Mouse (Mus musculus): ENCODE results near the gene Zfp882. TPM values are rescaled to one million over a fixed set of nuclear protein-coding genes. Genes with fewer than 3 reads are reported as not detected.
"Not testable (repeated sequence)": the region's sequence is repeated elsewhere in the genome, so short reads cannot be mapped to it uniquely, and the experiment has no call there.

Gene Zfp882
- polyA plus RNA-seq, 1 experiment from 2014 or later = 7.3 TPM

DNA sequence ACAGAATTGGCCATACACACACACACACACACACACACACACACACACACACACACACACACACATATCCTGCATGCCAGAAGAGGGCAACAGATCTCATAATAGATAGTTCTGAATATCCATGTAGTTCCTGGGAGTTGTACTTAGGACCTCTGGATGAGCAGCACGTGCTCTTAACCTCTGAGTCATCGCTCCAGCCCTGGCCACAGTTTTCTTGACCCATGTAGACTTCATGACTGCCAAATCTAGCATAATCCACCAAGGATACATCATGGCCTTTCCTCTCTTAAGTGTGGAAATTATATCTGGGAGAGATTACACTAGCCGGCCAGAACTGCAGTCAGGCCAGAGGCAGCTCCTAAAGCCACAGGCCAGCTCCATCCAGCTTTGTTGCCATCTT is 18.1 kb downstream of the Zfp882 start:
- no peak for ATAC-seq (replicated peaks; ENCODE audit: low FRiP score)
- Histone ChIP-seq H3K27ac (no peak overlapping the region), H3K4me1 (peaks cover 6% of the 10 kb centered on the region; the same call in 1 of the 2 replicates), H3K4me2 (no peak overlapping the region), H3K4me3 (replicated peaks) (no peak overlapping the region), H3K9me3 (replicated peaks) (no peaks in the 10 kb centered on the region), H3K9ac (no peak overlapping the region), H3K27me3 (no peaks in the 10 kb centered on the region), H3K36me3 (peaks cover 35% of the 10 kb centered on the region)
- 91% methylated on average over 3 of the region's 3 CpGs for WGBS

DNA sequence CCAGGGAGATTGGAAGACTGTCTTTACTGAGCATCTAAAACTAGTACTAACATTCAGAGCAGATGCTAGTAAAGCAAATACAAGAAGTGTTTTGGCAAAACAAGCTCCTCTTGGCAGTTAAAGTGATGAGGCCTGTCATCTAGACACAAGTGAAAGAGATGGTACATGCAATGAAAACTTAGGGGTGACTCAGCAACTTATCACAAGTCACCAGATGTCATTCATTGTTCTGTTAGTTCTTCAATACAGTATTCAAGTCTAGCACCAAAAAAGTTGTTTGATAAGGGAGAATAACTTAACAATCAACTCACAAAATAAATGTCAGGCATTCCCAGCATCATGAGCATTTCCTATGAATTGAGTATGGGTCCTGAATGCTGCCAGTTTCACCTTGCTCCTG is 19.4 kb downstream of the Zfp882 start:
- Histone ChIP-seq H3K36me3 (peaks cover 39% of the 10 kb centered on the region), H3K9me3 (replicated peaks) (no peaks in the 10 kb centered on the region), H3K4me2 (no peak overlapping the region), H3K9ac (no peak overlapping the region), H3K27ac (no peak overlapping the region), H3K4me3 (replicated peaks) (no peak overlapping the region), H3K4me1 (peaks cover 6% of the 10 kb centered on the region; the same call in 1 of the 2 replicates), H3K27me3 (no peaks in the 10 kb centered on the region)
- no peak for ATAC-seq (replicated peaks; ENCODE audit: low FRiP score)

DNA sequence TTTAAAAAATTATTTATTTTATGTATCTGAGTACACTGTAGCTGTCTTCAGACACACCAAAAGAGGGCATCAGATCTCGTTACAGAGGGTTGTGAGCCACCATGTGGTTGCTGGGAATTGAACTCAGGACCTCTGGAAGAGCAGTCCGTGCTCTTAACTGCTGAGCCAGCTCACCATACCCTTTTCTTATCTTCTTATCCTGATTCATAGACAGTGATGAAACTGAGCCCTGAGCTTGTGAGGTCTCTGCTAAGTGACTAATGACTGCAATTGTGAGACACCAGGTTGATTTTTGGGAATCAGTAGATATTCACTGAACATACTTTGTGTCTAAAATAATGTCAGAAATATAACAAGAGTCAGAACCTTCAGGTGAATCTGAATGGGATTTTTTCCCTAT is 29.6 kb downstream of the Zfp882 start:
- ATAC-seq (replicated peaks; ENCODE audit: low FRiP score); H3K4me1 ChIP-seq; H3K9ac ChIP-seq; H3K4me3 ChIP-seq (replicated peaks); H3K27me3 ChIP-seq; H3K9me3 ChIP-seq (replicated peaks); H3K27ac ChIP-seq; H3K4me2 ChIP-seq: not testable (repeated sequence)
- WGBS = 89% methylated on average over 2 of the region's 2 CpGs
- peaks cover 10% of the 10 kb centered on the region for H3K36me3 ChIP-seq

DNA sequence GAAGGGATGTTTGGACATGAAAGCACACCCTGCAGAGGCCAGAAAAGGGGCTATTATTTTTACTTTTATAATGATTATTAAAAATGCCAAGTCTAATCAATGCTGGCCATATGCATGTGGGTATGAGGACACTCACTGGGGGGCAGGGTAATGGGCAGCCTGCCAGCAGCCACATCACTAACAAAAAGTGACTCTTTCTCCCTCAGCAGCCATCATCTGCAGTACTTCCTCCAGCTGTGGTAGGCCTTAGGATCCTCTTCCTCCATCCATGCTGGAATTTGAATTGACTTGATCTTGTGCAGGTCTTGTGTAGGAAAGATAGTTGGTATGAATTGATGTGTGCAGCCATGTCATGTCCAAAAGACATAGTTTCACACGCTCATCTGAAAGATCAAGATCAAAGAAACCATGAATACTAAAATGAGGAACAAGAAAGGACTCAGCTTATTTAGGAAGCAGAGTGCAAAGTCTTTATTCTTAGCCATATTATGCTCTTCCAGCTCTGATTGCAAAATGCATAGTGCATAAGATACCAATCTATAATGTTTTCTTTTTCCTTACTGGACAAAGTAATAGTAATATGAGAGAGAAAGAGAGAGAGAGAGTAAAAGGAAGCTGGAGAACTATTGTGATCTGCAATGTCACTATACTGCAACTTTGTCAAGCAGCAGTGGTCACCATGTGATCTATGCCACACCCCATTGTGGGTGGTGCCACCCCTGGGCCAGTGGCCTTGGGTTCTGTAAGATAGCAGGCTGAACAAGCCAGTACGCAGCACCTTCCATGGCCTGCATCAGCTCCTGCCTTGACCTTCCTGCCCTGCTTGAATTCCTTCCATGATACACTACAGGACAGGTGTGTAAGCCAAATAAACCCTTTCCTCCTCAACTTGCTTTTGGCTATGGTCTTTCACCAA is 32.1 kb downstream of the Zfp882 start:
- Histone ChIP-seq H3K4me3 (replicated peaks) (no peak overlapping the region), H3K27me3 (no peaks in the 10 kb centered on the region), H3K4me1 (no peaks in the 10 kb centered on the region), H3K4me2 (no peak overlapping the region), H3K27ac (no peak overlapping the region), H3K9ac (no peak overlapping the region), H3K36me3 (no peaks in the 10 kb centered on the region), H3K9me3 (replicated peaks) (no peaks in the 10 kb centered on the region)
- WGBS = 82% methylated on average over 2 of the region's 2 CpGs
- ATAC-seq (replicated peaks; ENCODE audit: low FRiP score) = 0 out of 2 replicates have a peak, but pooled peaks have one; percentile 36

DNA sequence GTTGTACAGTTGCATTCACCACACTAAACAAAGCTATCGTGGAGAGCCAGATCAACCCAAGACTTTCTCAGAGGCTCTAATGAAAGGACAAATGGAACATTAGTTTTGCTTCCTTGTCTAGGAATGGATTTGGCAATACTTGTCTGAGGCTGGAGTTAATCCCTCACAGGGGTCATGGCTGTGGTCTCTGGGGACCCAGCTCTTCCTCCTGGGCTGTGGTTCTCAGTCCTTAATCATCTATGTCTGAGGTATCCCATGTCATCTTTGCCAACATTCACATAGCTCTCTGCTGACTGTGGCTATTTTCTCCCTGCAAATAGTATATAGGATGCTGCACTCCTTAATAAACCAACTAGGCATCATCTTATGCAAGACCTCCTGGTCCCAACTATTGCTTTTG is 33.4 kb downstream of the Zfp882 start:
- no peak for ATAC-seq (replicated peaks; ENCODE audit: low FRiP score)
- Histone ChIP-seq H3K36me3 (no peaks in the 10 kb centered on the region), H3K9me3 (replicated peaks) (no peaks in the 10 kb centered on the region), H3K4me3 (replicated peaks) (no peak overlapping the region), H3K4me2 (no peak overlapping the region), H3K27ac (no peak overlapping the region), H3K9ac (no peak overlapping the region), H3K4me1 (no peaks in the 10 kb centered on the region), H3K27me3 (no peaks in the 10 kb centered on the region)
- WGBS = 79% methylated on average over 1 of the region's 1 CpGs

DNA sequence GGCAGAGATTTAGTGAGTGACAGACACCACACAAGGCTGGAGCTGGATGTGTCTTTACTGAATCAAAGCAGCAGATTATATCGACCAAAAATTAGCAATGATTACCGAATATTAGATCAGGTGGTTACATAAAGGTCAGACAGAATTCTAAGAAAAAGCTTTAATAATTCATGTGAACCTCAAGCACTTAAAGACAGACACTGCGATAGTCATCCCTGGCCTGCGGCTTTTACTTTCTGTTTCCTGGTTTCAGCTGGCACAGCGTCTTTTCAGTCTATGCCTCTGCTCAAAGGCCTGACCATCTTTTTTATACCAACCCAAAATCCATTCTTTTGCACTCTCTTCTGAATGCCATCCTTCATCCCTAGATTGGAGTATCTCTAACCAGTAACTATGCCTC is 40.2 kb downstream of the Zfp882 start:
- Histone ChIP-seq H3K4me1 (peaks cover 14% of the 10 kb centered on the region), H3K36me3 (peaks cover 9% of the 10 kb centered on the region; the same call in 1 of the 2 replicates), H3K9me3 (replicated peaks) (no peaks in the 10 kb centered on the region), H3K4me3 (replicated peaks) (no peak overlapping the region), H3K4me2 (no peak overlapping the region), H3K27me3 (no peaks in the 10 kb centered on the region), H3K9ac (no peak overlapping the region), H3K27ac (no peak overlapping the region)
- no peak for ATAC-seq (replicated peaks; ENCODE audit: low FRiP score)
- whole genome bisulfite sequencing = 87% methylated on average over 5 of the region's 5 CpGs

DNA sequence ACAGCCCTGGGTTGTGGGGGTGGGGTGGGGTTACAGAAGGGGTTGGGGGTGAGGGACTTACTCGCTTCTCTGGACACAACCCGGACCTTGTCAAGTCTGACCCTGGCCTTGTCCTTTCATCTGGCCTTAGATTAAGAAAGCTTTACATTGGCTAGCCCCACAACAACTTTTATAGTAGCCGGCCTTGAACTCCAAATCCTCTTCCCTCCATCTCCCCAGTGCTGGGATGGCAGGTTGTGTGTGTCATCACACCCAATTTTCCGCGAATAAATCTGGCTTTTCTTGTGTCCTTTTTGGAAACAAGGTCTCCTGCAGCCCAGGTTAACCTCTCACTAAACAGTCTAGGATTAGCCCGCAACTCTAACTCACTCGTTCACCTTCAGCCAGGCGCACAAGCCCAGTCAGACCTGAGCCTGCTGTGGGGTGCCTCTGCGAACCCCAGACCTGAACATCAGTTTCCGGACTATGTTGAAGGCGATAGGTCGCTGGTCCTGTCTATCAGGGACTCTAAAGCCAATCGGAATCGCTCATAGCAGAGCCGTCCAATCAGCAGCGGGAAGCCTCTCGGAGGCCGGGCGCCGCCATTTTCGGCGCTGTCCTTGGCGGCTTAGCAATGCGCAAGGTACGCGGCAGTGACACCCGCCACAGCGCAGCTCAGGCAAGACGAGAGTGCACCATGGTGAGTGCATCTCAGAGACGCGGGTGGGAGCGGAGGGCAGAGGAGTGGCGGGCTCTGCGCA is 42.2 kb downstream of the Zfp882 start, which contains the start of gene Zfp961:
Zfp961 (plus strand) TSS at position 557 of the 740 bp plus-strand sequence.
- Histone ChIP-seq H3K27ac (peak within 1 kb of the TSS; percentile 90), H3K9me3 (replicated peaks) (peaks cover 10% of the 10 kb centered on the region; the same call in 1 of the 2 replicates), H3K9ac (peak within 1 kb of the TSS; percentile 75), H3K4me1 (peaks cover 14% of the 10 kb centered on the region), H3K27me3 (no peaks in the 10 kb centered on the region), H3K4me2 (peak within 1 kb of the TSS; percentile 70), H3K4me3 (replicated peaks) (peak within 1 kb of the TSS; percentile 85), H3K36me3 (peaks cover 24% of the 10 kb centered on the region)
- WGBS = 3% methylated on average over 34 of the region's 34 CpGs
- ATAC-seq (replicated peaks; ENCODE audit: low FRiP score) = peak; percentile 100

DNA sequence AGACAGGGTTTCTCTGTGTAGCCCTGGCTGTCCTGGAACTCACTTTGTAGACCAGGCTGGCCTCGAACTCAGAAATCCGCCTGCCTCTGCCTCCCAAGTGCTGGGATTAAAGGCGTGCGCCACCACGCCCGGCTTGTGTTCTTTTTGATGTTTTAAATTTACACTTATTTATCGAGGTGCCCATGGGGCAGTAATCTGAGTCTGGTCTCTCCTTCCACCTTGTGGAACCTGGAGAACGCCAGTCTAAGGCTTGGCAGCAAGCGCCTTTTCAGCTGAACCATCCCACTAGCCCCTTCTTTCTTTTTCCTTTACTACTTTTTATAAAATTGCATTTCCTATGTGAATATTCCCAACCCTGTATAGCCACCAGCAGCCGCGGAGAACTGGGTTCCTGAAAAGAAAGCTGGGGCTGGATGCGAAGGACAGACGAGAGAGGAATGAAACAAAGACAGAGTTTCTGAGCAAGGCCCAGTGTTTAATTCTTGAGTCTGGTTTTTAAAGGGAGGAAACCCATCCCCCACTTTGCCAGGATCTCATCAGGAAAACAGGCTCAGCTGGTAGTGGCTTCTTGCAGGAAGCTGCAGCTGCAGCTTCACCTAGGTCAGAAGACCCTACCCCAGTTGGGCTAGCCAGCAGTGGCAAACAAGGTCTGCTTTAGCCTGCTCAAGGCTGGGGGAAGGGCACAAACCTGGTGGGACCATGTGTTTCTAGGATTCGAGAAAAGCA is 43.2 kb downstream of the Zfp882 start:
- 32% methylated on average over 14 of the region's 14 CpGs for WGBS
- no peaks in the 10 kb centered on the region for H3K27me3 ChIP-seq
- no peak for ATAC-seq (replicated peaks; ENCODE audit: low FRiP score)
- H3K4me3 ChIP-seq (replicated peaks) = peak overlapping the region; percentile 85
- H3K4me1 ChIP-seq = peaks cover 14% of the 10 kb centered on the region
- H3K36me3 ChIP-seq = peaks cover 24% of the 10 kb centered on the region
- peaks cover 15% of the 10 kb centered on the region; the same call in 1 of the 2 replicates for H3K9me3 ChIP-seq (replicated peaks)
- H3K27ac ChIP-seq = peak overlapping the region; percentile 30; the same call in 1 of the 2 replicates
- H3K4me2 ChIP-seq = peak overlapping the region; percentile 70
- H3K9ac ChIP-seq = peak overlapping the region; percentile 75

DNA sequence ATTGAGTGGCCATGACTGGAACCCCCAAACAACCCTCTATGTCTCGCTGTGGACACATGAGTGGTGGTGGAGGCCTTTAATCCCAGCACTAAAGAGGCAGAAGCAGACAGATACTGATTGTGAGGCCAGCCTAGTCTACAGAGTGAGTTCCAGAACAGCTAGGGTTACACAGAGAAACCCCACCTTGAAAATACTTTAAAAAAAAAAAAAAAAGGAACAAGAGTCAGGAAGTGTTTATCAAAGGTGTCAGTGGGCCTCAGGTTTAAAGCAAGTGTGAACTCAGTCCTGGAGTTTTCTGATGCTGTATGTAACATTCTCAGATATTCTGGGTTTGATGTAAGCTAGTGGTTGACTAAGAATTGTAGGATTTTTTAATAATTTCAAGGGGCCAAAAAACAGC is 44.1 kb downstream of the Zfp882 start:
- Histone ChIP-seq H3K9ac (0 out of 2 replicates have a peak overlapping the region, but pooled peaks have one; percentile 75), H3K9me3 (replicated peaks) (peaks cover 15% of the 10 kb centered on the region; the same call in 1 of the 2 replicates), H3K36me3 (peaks cover 24% of the 10 kb centered on the region), H3K4me2 (peak overlapping the region; percentile 70; the same call in 1 of the 2 replicates), H3K4me1 (peaks cover 14% of the 10 kb centered on the region), H3K27me3 (no peaks in the 10 kb centered on the region), H3K27ac (0 out of 2 replicates have a peak overlapping the region, but pooled peaks have one; percentile 30), H3K4me3 (replicated peaks) (no peak overlapping the region; the same call in 1 of the 2 replicates)
- WGBS = 82% methylated on average over 1 of the region's 1 CpGs
- no peak for ATAC-seq (replicated peaks; ENCODE audit: low FRiP score)

DNA sequence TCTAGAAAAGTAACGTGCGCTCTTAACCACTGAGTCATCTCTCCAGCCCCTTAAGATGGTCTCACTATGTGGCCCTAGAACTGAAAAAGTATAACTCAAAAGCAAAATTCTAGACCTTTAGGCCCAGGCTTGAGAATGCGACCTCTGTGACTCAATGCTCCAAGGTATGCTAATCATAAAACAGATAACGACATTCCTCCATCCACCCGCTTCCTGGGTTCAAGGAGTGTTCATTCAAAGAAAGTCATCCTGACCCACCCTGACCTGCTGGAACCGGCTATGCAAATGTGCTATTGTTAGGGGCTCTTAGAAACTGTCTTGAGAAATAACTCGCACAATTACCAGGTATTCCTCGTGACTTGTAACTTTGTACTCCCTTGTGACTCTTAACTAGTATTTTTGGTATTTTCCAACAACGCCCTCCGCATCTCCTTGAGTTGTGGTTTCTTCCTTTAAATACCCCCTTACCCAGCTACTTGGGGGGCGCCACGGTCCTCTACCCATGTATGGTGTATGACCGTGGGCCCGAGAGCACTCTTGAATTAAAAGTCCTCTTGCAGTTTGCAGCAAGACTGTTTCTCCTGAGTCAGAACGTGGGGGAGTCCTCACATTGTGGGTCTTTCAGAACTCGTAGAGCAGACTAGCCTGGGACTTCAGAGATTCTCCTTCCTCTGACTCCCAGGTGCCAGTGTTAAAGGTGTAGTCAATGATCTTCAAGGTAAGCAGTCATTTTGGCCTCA is 44.7 kb downstream of the Zfp882 start:
- WGBS = 95% methylated on average over 16 of the region's 16 CpGs
- not testable (repeated sequence) for H3K9ac ChIP-seq; H3K27me3 ChIP-seq; H3K27ac ChIP-seq; H3K4me2 ChIP-seq; H3K4me3 ChIP-seq (replicated peaks); ATAC-seq (replicated peaks; ENCODE audit: low FRiP score)
- Histone ChIP-seq H3K36me3 (peaks cover 24% of the 10 kb centered on the region), H3K9me3 (replicated peaks) (peaks cover 15% of the 10 kb centered on the region; the same call in 1 of the 2 replicates), H3K4me1 (peaks cover 14% of the 10 kb centered on the region)

DNA sequence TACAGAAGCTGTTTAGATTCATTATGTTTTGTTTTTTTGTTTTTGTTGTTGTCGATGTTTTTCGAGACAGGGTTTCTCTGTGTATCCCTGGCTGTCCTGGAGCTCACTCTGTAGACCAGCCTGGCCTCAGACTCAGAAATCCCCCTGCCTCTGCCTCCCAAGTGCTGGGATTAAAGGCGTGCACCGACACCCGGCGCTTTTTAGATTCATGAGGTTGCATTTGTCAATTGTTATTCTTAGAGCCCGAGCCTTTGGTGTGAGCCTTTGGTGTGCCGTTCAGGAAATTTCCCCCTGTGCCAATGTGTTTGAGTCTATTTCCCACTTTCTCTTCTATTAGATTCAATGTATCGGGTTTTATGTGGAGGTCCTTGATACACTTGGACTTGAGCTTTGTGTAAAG is 46.3 kb downstream of the Zfp882 start:
- ATAC-seq (replicated peaks; ENCODE audit: low FRiP score) = no peak
- no peak overlapping the region for H3K4me3 ChIP-seq (replicated peaks)
- H3K4me1 ChIP-seq = peaks cover 14% of the 10 kb centered on the region

More for the DNA sequence above, 46.3 kb downstream of the Zfp882 start:
- peaks cover 15% of the 10 kb centered on the region; the same call in 1 of the 2 replicates for H3K9me3 ChIP-seq (replicated peaks)
- no peak overlapping the region for H3K9ac ChIP-seq
- no peaks in the 10 kb centered on the region for H3K27me3 ChIP-seq
- H3K36me3 ChIP-seq = peaks cover 24% of the 10 kb centered on the region
- no peak overlapping the region for H3K4me2 ChIP-seq
- no peak overlapping the region for H3K27ac ChIP-seq
- 98% methylated on average over 9 of the region's 9 CpGs for WGBS
